Mouse (Mus musculus) embryonic facial prominence, embryonic 10.5 days (tissue): ENCODE measurements around the gene Syce1l. TPM values are rescaled to one million over a fixed set of nuclear protein-coding genes. Genes with fewer than 3 reads are reported as not detected.

Source experiments
- DNase-seq: peaks from one replicate; pipeline ENCODE4 v3.0.0-alpha.2; 2017; ENCODE audit warnings: low spot score
- H3K27ac ChIP-seq: fragments of 300-500 bp; sonication (generic); replicated peaks from 2 replicates; pipeline ENCODE4 v1.5.1; 2016; ENCODE audit warnings: mild to moderate bottlenecking
- H3K27me3 ChIP-seq: fragments of 300-500 bp; sonication (generic); replicated peaks from 2 replicates; pipeline ENCODE4 v1.6.1; 2016; ENCODE audit warnings: low read depth, mild to moderate bottlenecking; ENCODE audit not compliant: poor library complexity, severe bottlenecking
- H3K36me3 ChIP-seq: fragments of 300-500 bp; sonication (generic); replicated peaks from 2 replicates; pipeline ENCODE4 v1.6.1; 2016; ENCODE audit warnings: mild to moderate bottlenecking, moderate library complexity
- H3K4me1 ChIP-seq: fragments of 300-500 bp; sonication (generic); 2 replicates; pipeline ENCODE4 v1.6.1; 2016
- H3K4me3 ChIP-seq: fragments of 300-500 bp; sonication (generic); 2 replicates; pipeline ENCODE4 v1.5.1; 2016; ENCODE audit warnings: mild to moderate bottlenecking, moderate library complexity
- H3K9me3 ChIP-seq: fragments of 300-500 bp; sonication (generic); 2 replicates; pipeline ENCODE4 v1.6.1; 2016; ENCODE audit warnings: mild to moderate bottlenecking
- WGBS: fragments of 180-500 bp; shearing (Covaris S2); methylation state at CpG from one replicate; pipeline ENCODE4 v1.1.7; 2016; 5-methylcytosine and 5-hydroxymethylcytosine counted together
- polyA plus RNA-seq: library from polyadenylated mRNA; unstranded; fragments of >200 nt; fragmentation: Nextera tagmentation; extraction: Ambion mirVana; gene quantifications from 2 replicates; pipeline ENCODE4 v1.2.1, GENCODE M21; 2016

Syce1l gene
- polyA plus RNA-seq, 1 experiment from 2014 or later: not detected

DNA sequence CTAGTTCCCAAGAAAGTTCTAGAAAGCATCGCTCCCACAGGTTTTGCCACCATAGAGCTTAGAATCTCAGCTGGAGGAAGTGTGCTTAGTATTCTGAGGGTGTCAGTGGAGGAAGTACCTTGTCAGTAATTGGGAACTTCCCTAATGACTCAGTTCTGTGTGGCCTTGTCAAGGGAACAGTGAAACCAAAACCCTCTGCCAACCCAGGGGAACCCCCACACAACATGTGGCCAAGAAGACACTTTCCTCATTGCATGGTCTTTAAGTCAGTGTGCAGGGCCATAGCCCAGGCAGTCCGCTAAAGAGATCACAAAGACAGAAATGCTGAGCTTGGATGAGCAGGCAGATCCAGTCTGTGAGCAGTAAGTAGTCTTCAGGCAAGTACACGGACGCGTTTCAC is 13.1 kb downstream of the Syce1l start:
- H3K9me3 ChIP-seq: no peaks in the 10 kb centered on the region
- WGBS: 95% methylated on average over 5 of the region's 5 CpGs

DNA sequence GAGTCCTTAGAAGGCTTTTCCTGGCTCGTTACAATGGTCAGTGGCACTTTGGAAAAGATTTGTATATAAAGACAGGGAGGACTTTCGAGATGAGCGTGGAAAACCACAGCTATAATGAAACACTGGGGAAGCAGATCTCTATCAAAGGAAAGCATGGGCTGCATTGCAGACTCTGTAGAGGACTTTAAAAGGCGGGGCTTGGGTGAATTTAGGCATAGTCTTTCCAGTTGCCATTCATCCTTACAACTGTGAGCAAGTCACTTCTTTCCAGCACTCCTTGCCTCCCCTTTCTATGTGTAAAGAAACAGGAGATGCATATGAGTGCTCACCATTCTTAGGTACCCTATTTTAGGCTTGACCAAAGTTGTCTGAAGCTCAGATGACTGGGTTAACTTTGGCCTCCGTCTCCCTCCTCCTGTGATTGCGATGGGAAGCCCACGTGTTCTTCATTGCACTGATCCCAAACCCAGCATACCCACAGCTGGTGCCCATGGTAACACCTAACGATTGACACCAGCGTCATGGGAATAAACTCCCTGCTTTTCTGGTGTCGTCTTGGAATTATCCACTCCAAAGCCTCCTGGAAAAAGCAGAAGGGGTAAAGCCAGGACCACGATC is 13.8 kb downstream of the Syce1l start:
- H3K4me3 ChIP-seq: no peak overlapping the region
- no peaks in the 10 kb centered on the region for H3K9me3 ChIP-seq
- no peak overlapping the region for H3K27ac ChIP-seq
- no peaks in the 10 kb centered on the region for H3K4me1 ChIP-seq
- no peaks in the 10 kb centered on the region for H3K36me3 ChIP-seq
- WGBS: 82% methylated on average over 11 of the region's 11 CpGs
- no peaks in the 10 kb centered on the region for H3K27me3 ChIP-seq
- DNase-seq: no peak

More for the DNA sequence above, 13.1 kb downstream of the Syce1l start:
- H3K4me1 ChIP-seq: no peaks in the 10 kb centered on the region
- no peak overlapping the region for H3K27ac ChIP-seq
- H3K4me3 ChIP-seq: no peak overlapping the region
- H3K27me3 ChIP-seq: no peaks in the 10 kb centered on the region
- no peaks in the 10 kb centered on the region for H3K36me3 ChIP-seq
- no peak for DNase-seq

GRCm38 (mm10) chr8:113660128-113660527 is 17.1 kb downstream of the Syce1l start:
- no peaks in the 10 kb centered on the region for H3K9me3 ChIP-seq
- H3K4me1 ChIP-seq: no peaks in the 10 kb centered on the region; the same call in 1 of the 2 replicates
- WGBS: 89% methylated on average over 1 of the region's 1 CpGs
- no peak overlapping the region for H3K4me3 ChIP-seq
- no peaks in the 10 kb centered on the region for H3K27me3 ChIP-seq
- DNase-seq: no peak
- no peak overlapping the region for H3K27ac ChIP-seq
- no peaks in the 10 kb centered on the region for H3K36me3 ChIP-seq

DNA sequence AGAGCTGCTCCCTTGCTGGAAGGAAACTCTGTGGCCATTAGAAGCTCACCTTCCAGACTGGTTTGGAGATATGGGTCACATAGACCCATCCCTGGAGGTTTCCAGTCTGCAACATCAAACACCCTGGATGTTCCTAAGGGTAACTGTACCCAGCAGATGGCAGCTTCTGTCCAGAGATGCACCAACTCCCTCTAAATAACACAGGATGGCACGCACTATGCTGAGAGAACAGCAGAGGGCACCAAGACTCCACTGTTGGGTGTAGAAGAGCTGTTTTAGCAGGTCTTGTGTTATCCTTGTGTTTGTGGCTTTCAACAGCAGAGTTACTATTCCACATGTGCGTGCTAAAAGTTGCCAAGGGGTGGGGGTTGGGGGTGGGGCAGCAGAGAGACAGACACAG is 21.5 kb downstream of the Syce1l start:
- WGBS: 13% methylated on average over 2 of the region's 2 CpGs
- Histone ChIP-seq H3K36me3 (no peaks in the 10 kb centered on the region), H3K4me1 (peaks cover 19% of the 10 kb centered on the region), H3K9me3 (no peaks in the 10 kb centered on the region), H3K4me3 (no peak overlapping the region), H3K27ac (no peak overlapping the region), H3K27me3 (no peaks in the 10 kb centered on the region)
- peak; percentile 83 for DNase-seq

DNA sequence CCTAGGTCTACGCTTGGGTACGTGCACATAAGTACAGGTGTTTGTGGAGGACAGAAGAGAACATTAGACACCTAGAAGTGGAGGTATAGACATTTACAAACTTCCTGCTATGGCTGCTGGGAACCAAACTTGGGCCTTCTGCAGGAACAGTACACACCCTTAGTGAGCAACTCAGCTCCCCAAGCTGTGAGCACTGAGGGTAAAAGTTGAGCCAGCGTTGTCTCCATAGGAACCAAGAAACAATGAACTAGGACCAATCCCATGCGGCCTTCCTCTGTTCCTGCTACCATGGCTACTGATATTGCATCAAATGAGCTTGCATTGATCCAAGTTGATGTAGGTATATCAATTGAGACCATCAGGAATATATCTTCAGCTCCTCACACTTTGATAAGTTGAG is 22.0 kb downstream of the Syce1l start:
- no peaks in the 10 kb centered on the region for H3K27me3 ChIP-seq
- H3K4me1 ChIP-seq: peaks cover 21% of the 10 kb centered on the region
- H3K4me3 ChIP-seq: no peak overlapping the region
- no peaks in the 10 kb centered on the region for H3K9me3 ChIP-seq
- 69% methylated on average over 4 of the region's 4 CpGs for WGBS
- no peaks in the 10 kb centered on the region for H3K36me3 ChIP-seq
- no peak overlapping the region for H3K27ac ChIP-seq
- DNase-seq: no peak

- Histone ChIP-seq H3K4me1 (peaks cover 21% of the 10 kb centered on the region), H3K9me3 (no peaks in the 10 kb centered on the region), H3K27me3 (no peaks in the 10 kb centered on the region), H3K36me3 (no peaks in the 10 kb centered on the region), H3K4me3 (no peak overlapping the region), H3K27ac (no peak overlapping the region)
- WGBS: 70% methylated on average over 8 of the region's 8 CpGs
- no peak for DNase-seq
These were observed 22.9 kb downstream of the Syce1l start for GRCm38 (mm10) chr8:113665951-113666350.

- WGBS: 54% methylated on average over 16 of the region's 16 CpGs
- H3K4me3 ChIP-seq: no peak overlapping the region
- H3K9me3 ChIP-seq: no peaks in the 10 kb centered on the region
- H3K27me3 ChIP-seq: no peaks in the 10 kb centered on the region
- no peaks in the 10 kb centered on the region for H3K36me3 ChIP-seq
- DNase-seq: no peak
- H3K27ac ChIP-seq: no peak overlapping the region
- peaks cover 21% of the 10 kb centered on the region for H3K4me1 ChIP-seq
These were observed 23.9 kb downstream of the Syce1l start for GRCm38 (mm10) chr8:113666714-113667432.

DNA sequence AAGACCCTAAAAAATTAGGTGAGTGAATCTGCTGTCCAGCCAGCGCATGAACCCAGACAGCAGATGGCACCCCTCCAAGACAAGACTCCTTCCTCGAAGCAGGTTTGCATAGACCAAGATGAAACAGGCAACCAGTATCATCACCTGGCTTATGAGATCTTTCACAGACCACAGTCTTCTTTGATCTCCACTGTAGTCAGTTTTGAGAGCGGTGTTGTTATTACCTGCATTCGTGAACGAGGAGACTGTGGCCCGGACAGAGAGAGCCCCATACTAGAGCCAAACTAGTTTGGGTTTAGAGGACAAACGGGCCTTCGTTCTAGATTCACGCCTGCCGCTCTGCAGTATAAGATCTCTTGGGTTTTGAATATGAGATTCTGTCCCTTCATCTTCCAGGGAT is 26.9 kb downstream of the Syce1l start:
- Histone ChIP-seq H3K9me3 (no peaks in the 10 kb centered on the region), H3K27me3 (no peaks in the 10 kb centered on the region), H3K4me1 (peaks cover 34% of the 10 kb centered on the region), H3K36me3 (no peaks in the 10 kb centered on the region), H3K27ac (no peak overlapping the region), H3K4me3 (no peak overlapping the region)
- DNase-seq: no peak
- 89% methylated on average over 10 of the region's 10 CpGs for WGBS

GRCm38 (mm10) chr8:113672599-113673255 is 29.7 kb downstream of the Syce1l start:
- 79% methylated on average over 11 of the region's 11 CpGs for WGBS
- no peaks in the 10 kb centered on the region for H3K9me3 ChIP-seq
- H3K4me1 ChIP-seq: peaks cover 16% of the 10 kb centered on the region; the same call in 1 of the 2 replicates
- no peaks in the 10 kb centered on the region for H3K27me3 ChIP-seq
- H3K27ac ChIP-seq: no peak overlapping the region
- DNase-seq: peak; percentile 28
- H3K4me3 ChIP-seq: no peak overlapping the region
- H3K36me3 ChIP-seq: no peaks in the 10 kb centered on the region

DNA sequence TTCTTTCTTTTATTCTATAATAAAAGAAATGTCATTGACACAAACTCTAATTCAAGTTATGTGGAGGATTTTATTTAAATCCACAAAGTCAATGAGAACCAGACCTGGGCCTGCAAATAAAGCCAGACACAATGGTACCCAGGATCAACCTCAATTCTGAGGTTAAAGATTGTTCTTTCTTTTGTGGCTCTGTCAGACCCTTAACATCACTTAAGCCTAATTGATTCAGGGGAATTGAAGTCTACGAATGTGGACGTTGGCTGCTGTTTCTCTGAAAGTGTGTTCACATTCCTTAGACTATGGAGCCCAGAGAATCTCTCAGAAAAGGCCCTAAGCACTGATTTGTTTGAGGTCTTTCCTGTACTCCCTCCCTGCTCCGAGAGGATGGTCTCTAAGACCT is 30.3 kb downstream of the Syce1l start:
- no peaks in the 10 kb centered on the region for H3K36me3 ChIP-seq
- no peaks in the 10 kb centered on the region for H3K9me3 ChIP-seq
- 54% methylated on average over 3 of the region's 3 CpGs for WGBS
- peaks cover 16% of the 10 kb centered on the region; the same call in 1 of the 2 replicates for H3K4me1 ChIP-seq
- no peak overlapping the region for H3K4me3 ChIP-seq
- DNase-seq: no peak
- no peaks in the 10 kb centered on the region for H3K27me3 ChIP-seq
- H3K27ac ChIP-seq: no peak overlapping the region

- no peaks in the 10 kb centered on the region for H3K36me3 ChIP-seq
- H3K4me3 ChIP-seq: no peak overlapping the region
- peaks cover 15% of the 10 kb centered on the region; the same call in 1 of the 2 replicates for H3K4me1 ChIP-seq
- H3K9me3 ChIP-seq: no peaks in the 10 kb centered on the region
- no peak for DNase-seq
- no peak overlapping the region for H3K27ac ChIP-seq
- no peaks in the 10 kb centered on the region for H3K27me3 ChIP-seq
- 87% methylated on average over 3 of the region's 3 CpGs for WGBS
These were observed 31.6 kb downstream of the Syce1l start for GRCm38 (mm10) chr8:113674611-113675010.

GRCm38 (mm10) chr8:113675281-113675680 is 32.3 kb downstream of the Syce1l start:
- Histone ChIP-seq H3K4me1 (peaks cover 13% of the 10 kb centered on the region; the same call in 1 of the 2 replicates), H3K27me3 (no peaks in the 10 kb centered on the region), H3K4me3 (no peak overlapping the region), H3K9me3 (no peaks in the 10 kb centered on the region), H3K36me3 (no peaks in the 10 kb centered on the region), H3K27ac (no peak overlapping the region)
- 85% methylated on average over 2 of the region's 2 CpGs for WGBS
- no peak for DNase-seq

GRCm38 (mm10) chr8:113676811-113677210 is 33.8 kb downstream of the Syce1l start:
- Histone ChIP-seq H3K4me3 (no peak overlapping the region), H3K27ac (no peak overlapping the region), H3K9me3 (no peaks in the 10 kb centered on the region), H3K36me3 (no peaks in the 10 kb centered on the region), H3K27me3 (no peaks in the 10 kb centered on the region), H3K4me1 (peaks cover 13% of the 10 kb centered on the region; the same call in 1 of the 2 replicates)
- no peak for DNase-seq
- 90% methylated on average over 1 of the region's 1 CpGs for WGBS
